Mouse (Mus musculus): ENCODE measurements around the gene Copb2. TPM values are rescaled to one million over a fixed set of nuclear protein-coding genes. Genes with fewer than 3 reads are reported as not detected.

The Copb2 gene
- 85.2 TPM for total RNA-seq (2023)

DNA sequence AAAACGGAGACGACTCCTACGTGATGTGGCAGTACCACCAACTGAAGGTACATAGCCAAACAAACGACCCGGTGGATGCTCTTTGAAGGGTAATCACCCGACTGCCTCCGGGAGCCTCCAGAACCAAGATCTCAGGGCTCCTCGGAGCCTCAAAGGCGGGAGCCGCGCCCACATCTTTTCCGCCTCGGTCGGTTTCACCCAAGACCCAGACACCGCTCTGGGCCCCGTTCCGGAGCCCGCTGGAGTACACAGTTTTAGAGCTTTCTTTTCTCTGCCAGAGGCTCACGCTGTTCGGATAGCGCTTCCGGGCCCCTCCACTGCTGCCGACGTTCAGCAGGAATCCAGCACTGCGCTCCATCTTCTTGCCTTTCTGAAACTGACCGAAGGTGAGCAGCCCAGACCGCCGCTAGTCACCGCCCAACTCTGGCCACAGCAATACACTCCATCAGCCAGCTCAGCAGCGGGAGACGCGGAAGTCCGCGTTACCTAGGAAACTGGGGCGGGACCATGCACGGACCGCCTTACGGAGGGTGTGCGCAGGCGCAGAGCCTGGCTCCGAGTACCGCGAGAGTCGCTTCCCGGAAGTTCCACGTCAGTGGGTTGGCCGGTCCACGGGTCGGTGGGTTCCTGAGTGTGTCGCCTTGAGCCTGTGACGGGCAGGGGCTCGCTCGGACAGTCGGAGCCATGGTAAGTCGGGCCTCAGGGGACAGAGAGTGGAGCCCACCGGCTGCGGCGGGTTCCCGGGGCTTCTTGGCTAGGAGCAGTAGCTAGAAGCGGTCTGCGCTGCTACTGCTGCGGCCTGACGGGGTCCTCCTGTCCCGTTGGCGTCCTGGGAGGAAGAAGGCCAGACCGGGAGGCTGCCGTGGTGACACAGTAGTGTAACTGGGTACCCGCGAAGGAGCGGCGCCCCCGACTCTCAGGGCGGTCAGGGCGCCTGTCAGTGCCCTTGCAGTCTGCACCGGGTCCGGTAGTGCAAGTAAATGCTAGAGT lies at the start of gene Copb2:
Gene Copb2, plus strand, starts transcription at position 585 of the 990 bp plus-strand sequence.

DNA sequence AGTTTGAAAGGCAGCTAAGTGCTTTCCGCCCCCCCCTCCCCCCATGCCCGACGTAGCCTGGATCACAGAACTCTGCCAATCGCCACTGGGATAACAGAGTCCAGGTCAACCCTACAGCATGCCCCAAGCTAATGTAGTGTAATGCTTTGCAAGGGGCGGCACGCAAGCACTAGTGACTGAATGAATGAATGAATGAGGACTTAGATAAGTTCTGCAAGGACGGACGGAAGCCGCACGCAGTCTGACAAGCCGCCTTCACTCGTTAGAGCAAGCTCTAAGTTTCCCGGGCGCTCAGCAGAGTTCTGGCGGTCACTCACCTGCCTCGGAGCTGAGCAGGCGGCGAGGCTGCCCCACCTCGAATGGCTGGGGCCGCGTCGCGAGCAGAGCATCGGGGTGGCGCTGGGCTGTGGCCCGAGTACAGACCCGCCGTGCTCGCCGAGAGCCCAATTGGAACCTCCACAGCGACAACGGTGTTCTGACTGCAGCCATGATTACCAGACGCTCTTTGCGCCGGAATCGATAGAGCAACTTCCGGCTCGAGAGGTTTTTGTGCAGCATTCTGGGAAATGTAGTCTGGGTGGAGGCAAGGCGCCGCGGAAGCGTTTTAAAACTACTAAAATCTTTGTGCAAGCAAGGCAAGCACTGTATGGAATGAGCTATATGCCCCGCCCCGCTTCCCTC lies 37.8 kb downstream of the Copb2 start, which contains the start of gene Mrps22:
Gene Mrps22, minus strand, starts transcription at position 505 of the 681 bp plus-strand sequence.

Other genes starting within 250 kb of the Copb2 start
- 0.41 TPM for gene Rbp1, start 140.8 kb upstream of the Copb2 start, total RNA-seq (2023)
- not detected for gene Rbp2, start 77.6 kb upstream of the Copb2 start, total RNA-seq (2023)
- 19.1 TPM for gene Mrps22, start 37.9 kb downstream of the Copb2 start, total RNA-seq (2023)

Measured in CD4-positive naive resting alpha-beta T cell, adult 76 days (primary cell).